Mouse (Mus musculus) lung, postnatal 25 days (tissue): ENCODE results near the gene Rnase9.
A peak's percentile ranks its signal among the peaks of the same experiment; 100 is the strongest.

Experiments used
- DNase-seq: peaks from one replicate; pipeline ENCODE4 v3.0.0; 2022; ENCODE audit warnings: low spot score

The Rnase9 gene

GRCm38 (mm10) chr14:51041769-51042168 lies at the start of gene Rnase9:
Gene Rnase9, minus strand, starts transcription at chr14:51041869.
- DNase-seq, result no peak

DNA sequence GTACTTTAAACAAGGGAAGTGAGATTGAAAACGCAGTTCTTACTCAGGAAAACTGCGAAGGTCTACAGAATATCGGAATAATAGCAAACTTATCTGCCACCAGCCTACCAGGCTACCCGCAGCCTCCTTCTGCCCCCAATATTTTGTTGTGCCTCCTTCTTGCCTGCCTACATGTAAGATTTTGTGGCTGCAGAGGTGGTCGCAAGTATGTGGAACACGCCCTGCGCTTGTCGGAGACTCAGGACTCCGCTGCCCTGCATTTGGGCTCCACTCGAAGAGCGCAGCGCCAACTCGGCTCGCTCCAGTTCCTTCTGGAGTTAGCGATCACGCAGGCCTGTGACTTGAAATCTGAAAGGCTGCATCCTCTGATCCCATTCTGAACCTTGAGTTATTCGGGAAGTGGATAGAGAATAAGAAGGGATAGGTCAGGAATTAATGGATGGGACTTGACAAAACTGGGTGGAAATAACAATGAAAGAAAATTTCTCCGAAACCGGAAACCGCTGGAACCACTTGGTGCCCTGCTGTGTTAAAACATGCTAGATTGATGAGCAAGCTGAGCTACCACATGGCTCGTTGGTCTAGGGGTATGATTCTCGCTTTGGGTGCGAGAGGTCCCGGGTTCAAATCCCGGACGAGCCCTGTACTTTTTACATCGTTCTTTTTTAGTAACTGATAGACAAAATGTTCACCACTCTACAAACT lies 48.6 kb upstream of the Rnase9 start:
- DNase-seq, result peak; percentile 86

- DNase-seq, result no peak
Observed at GRCm38 (mm10) chr14:51089674-51090076, 48.0 kb upstream of the Rnase9 start.

GRCm38 (mm10) chr14:51088970-51089673 lies 47.5 kb upstream of the Rnase9 start:
- peak; percentile 98 for DNase-seq

DNA sequence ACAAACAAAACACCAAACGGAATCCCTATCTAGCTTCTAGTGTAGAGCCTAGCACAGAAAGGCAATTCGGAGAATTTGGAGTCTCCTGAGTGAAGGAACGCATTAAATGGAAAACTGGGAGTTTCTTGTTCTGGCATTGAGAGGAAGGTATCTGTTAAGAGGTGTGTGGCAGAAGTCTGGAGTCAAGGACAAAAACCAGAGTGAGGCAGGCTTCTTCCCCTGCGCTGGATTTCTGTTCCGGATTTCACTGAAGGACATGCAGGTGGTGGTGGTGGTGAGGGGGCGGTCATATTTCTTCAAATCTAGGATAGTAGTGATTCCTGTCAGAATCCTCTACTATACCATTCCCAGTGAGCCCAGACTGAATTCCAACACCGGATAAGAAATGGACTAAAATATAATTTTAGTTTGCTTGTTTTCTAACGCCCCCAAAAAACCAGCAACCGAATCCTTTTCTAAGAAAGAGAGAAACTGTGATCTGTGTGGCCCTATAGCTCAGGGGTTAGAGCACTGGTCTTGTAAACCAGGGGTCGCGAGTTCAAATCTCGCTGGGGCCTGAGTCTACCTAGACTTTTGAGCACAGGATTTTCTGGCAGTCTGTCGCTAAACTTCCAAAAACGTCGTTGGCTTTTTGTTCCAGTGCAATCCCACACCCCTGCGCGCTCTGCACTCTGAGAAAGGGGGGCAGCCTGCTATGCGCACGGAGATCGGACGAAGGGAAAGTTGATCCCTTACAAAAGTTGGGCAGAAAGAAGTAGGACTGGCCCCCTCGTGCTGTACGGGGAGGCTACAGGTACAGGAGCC lies 46.7 kb upstream of the Rnase9 start:
- peak; percentile 88 for DNase-seq

GRCm38 (mm10) chr14:51087762-51088161 lies 46.1 kb upstream of the Rnase9 start:
- DNase-seq, result no peak

DNA sequence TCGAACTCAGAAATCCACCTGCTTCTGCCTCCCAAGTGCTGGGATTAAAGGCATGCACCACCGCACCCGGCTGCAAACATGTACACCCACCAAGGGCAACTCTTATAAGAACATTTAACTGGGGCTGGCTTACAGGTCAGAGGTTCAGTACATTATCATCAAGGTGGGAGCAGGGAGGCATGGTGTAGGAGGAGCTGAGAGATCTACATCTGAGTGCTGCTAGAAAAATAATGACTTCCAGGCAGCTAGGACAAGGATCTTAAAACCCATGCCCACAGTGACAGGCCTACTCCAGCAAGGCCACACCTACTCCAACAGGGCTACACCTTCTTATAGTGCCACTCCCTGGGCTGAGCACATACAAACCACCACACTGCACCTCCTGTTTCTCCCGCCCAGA lies 44.2 kb upstream of the Rnase9 start:
- DNase-seq, result no peak

GRCm38 (mm10) chr14:51085086-51085485 lies 43.4 kb upstream of the Rnase9 start:
- no peak for DNase-seq

DNA sequence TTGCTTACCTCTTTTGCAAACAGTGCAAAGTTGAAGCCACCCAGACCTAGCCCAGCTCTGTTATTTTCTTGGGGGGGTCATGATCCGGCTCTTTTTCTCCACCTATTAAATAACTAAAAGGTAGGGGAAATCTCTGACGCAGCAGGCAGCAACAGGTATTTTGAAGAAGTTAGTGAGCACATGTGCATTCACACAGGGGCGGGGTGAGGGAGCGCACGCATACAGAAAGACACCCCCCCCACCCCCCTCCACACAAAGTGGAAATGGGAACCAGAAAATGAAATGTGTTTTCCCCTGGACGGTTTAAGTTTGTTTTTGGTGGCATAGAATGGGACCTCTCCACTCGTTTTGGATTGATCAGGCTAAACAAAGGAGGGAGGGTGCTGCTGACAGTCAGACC lies 42.1 kb upstream of the Rnase9 start:
- no peak for DNase-seq

DNA sequence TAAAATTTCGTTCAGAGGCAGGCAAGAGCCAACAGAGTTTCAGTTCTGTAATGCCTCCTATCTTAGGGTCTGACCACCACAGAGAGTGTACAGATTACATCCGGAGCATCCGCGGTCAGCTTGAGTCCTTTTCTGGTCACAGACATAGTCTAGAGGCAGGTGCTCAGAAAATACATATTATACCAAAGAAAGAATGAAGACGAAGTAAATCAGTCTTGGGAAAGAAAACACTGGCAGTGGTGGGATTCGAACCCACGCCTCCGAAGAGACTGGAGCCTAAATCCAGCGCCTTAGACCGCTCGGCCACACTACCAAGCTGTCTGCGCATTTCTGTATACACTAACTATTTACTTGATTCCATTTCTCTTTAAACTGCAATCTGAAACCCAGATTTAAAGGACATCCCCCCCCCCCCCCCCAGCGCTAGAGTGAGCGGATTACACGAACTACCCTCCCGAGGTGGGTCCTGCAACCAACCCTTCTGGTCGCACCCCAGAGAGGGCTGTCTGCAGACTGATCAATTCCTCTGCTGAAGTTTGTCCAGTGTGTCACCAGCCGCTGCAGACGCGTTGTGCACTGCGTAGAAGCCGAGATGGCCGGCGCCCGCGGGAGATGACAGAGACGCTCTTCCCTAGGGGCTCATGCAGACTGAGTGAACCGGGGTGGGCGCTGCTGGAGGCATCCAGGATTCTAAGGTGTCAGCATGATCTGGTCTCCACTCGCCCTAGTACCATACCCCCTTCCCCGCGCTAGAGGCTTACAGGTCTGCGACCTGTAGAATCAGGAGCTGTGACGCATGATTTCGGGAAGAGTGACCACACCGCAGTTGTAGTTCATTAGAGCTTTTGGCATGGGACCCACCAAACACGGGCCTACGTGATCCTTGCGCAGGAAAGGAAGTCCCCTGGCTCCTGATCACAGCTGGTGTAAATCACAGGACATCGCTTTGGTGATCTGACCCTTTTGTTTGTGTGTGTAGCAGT lies 41.2 kb upstream of the Rnase9 start:
- peak; percentile 65 for DNase-seq

DNA sequence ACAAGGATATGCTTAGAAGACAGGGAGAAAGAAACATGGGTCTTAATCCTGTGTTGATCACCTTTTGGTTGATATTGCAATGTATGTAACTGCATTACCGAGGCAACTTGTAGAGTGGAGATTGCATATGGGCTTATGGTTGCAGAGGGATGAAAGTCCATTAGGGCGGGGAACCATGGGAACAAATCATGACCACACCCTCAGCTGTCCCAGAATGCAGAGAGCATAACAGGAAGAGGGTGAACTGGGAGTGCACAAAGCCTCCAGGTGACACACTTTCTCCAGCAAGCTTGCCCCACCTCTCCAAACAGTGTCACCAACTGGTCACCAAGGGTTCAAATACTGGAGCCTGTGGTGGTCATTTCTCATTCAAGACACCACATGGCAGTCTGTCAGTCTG lies 39.4 kb upstream of the Rnase9 start:
- no peak for DNase-seq

DNA sequence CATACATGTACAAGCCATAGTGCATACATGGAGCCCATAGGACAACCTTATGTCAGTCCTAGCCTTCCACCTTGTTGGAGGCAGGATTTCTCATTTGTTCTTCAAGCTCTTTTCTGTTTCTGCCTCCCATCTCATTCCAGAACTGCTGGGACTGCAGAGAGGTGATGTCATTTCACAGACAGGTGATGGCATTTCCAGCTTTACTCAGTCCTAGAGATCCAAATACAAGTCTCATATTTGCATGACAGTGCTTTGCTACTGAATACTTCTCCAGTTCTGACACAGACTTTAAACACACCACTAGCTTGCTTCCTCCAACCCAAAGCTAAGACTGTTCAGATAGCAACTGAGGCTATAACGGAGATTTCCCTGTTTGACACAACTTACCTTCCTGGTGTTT lies 37.5 kb upstream of the Rnase9 start:
- no peak for DNase-seq

- DNase-seq, result no peak
Observed at GRCm38 (mm10) chr14:51074335-51074734, 32.7 kb upstream of the Rnase9 start, which contains the start of gene Olfr750. Gene Olfr750, minus strand, starts transcription at chr14:51074435.

- no peak for DNase-seq
Observed at GRCm38 (mm10) chr14:51069617-51070016, 27.9 kb upstream of the Rnase9 start.

GRCm38 (mm10) chr14:51068956-51069355 lies 27.3 kb upstream of the Rnase9 start:
- no peak for DNase-seq

DNA sequence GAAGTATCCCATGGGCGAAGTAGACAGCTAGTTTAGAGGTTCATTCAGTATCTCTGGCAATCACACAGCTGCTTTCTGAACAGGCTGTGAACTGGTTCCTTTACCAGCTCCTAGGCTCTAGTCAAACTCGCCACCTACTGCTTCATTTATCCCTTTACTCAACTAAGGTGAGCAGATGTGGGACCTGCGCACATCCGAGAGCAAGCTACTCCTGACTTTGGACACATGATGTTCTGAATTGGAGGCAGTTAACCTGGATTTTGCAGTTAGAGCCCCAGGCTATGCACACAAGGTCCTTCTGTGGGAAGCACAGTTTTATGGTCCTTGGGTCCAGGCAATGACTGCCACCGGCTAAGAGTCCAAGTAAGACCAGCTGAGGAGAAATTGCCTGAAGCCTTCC lies 19.1 kb upstream of the Rnase9 start:
- DNase-seq, result no peak

GRCm38 (mm10) chr14:51057401-51057831 lies 15.7 kb upstream of the Rnase9 start, which contains the start of gene Rnase12:
Gene Rnase12, minus strand, starts transcription at chr14:51057661.
- no peak for DNase-seq

GRCm38 (mm10) chr14:51054243-51055237 lies 12.9 kb upstream of the Rnase9 start:
- DNase-seq, result no peak

- DNase-seq, result no peak
Observed at GRCm38 (mm10) chr14:51053176-51053575, 11.5 kb upstream of the Rnase9 start.

DNA sequence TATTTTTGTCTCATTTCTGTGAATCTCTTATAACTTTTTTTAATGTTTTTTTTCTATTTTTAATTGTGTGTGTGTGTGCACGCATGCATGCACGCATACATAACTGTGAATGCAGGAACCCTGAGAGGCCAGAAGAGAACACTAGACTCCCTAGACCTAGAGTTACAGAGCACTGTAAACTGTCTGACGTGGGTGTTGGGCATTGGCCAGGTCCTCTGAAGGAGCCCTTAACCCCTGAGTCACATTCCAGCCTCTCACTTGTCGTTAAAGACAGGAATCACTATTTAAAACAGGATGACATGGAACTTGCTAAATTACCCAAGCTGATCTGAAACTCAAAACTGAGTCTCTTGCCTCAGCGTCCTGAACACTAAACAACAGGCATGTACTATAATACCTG lies 10.3 kb upstream of the Rnase9 start:
- DNase-seq, result no peak
